Mouse (Mus musculus) myocyte (in vitro differentiated cells): Measurements from ENCODE around the gene Mrgprb5. TPM values are rescaled to one million over a fixed set of nuclear protein-coding genes. Genes with fewer than 3 reads are reported as not detected.
"Not testable (repeated sequence)": the region's sequence is repeated elsewhere in the genome, so short reads cannot be mapped to it uniquely, and the experiment has no call there.

Experiments used
- H3K27me3 ChIP-seq: one replicate; pipeline ENCODE4 v1.6.1; 2011; ENCODE audit not compliant: control insufficient read depth, insufficient read depth, insufficient read length
- H3K36me3 ChIP-seq: one replicate; pipeline ENCODE4 v1.6.1; 2011; ENCODE audit not compliant: control insufficient read depth, insufficient read depth
- H3K4me2 ChIP-seq: one replicate; pipeline ENCODE4 v1.6.1; 2011; ENCODE audit warnings: low read depth, control low read depth
- H3K4me3 ChIP-seq: one replicate; pipeline ENCODE4 v1.5.1; 2011; ENCODE audit warnings: mild to moderate bottlenecking, control low read depth, moderate library complexity
- H3K79me2 ChIP-seq: one replicate; pipeline ENCODE4 v1.6.1; 2011; ENCODE audit not compliant: control insufficient read depth, insufficient read depth
- H3ac ChIP-seq: one replicate; pipeline ENCODE4 v1.6.1; 2011; ENCODE audit not compliant: control insufficient read depth, insufficient read length
- CEBPB ChIP-seq: IDR thresholded peaks from 2 replicates; pipeline ENCODE4 v1.6.1; 2011; ENCODE audit warnings: mild to moderate bottlenecking, moderate library complexity; ENCODE audit not compliant: poor library complexity, insufficient read depth, severe bottlenecking
- E2F4 ChIP-seq: IDR thresholded peaks from one replicate; pipeline ENCODE4 v1.6.1; 2011; ENCODE audit warnings: mild to moderate bottlenecking, control low read depth, moderate library complexity; ENCODE audit not compliant: insufficient read depth
- MAX ChIP-seq: IDR thresholded peaks from one replicate; pipeline ENCODE4 v1.6.1; 2011; ENCODE audit warnings: low read depth, mild to moderate bottlenecking, control low read depth
- MYOD1 ChIP-seq, 3 experiments: IDR thresholded peaks; one replicate each; pipeline ENCODE4 v1.6.1; 2011; ENCODE audit warnings: control low read depth in 2 of 3, low read depth in 2 of 3, mild to moderate bottlenecking in 2 of 3, moderate library complexity in 1 of 3; ENCODE audit not compliant: insufficient read length in 2 of 3, control insufficient read depth in 1 of 3
- MYOG ChIP-seq, 3 experiments: IDR thresholded peaks; one replicate each; pipeline ENCODE4 v1.6.1; 2011; ENCODE audit warnings: control low read depth in 2 of 3, low read depth in 2 of 3, mild to moderate bottlenecking in 2 of 3; ENCODE audit not compliant: insufficient read length in 2 of 3, control insufficient read depth in 1 of 3, insufficient read depth in 1 of 3
- POLR2A ChIP-seq: IDR thresholded peaks from one replicate; pipeline ENCODE4 v1.6.1; 2011; ENCODE audit warnings: low read depth, mild to moderate bottlenecking, control low read depth, moderate library complexity; ENCODE audit not compliant: insufficient read length
- POLR2AphosphoS2 ChIP-seq: IDR thresholded peaks from one replicate; pipeline ENCODE4 v1.6.1; 2011; ENCODE audit warnings: low read depth, control low read depth; ENCODE audit not compliant: insufficient read length
- REST ChIP-seq: IDR thresholded peaks from one replicate; pipeline ENCODE4 v1.6.1; 2011; ENCODE audit warnings: mild to moderate bottlenecking, control low read depth, moderate library complexity; ENCODE audit not compliant: insufficient read depth, insufficient read length
- SRF ChIP-seq: IDR thresholded peaks from one replicate; pipeline ENCODE4 v1.6.1; 2011; ENCODE audit warnings: low read depth; ENCODE audit not compliant: control insufficient read depth, insufficient read length
- TCF12 ChIP-seq: IDR thresholded peaks from one replicate; pipeline ENCODE4 v1.6.1; 2011; ENCODE audit warnings: mild to moderate bottlenecking, control low read depth; ENCODE audit not compliant: poor library complexity, insufficient read depth, severe bottlenecking
- TCF3 ChIP-seq: IDR thresholded peaks from one replicate; pipeline ENCODE4 v1.6.1; 2011; ENCODE audit warnings: low read depth, control low read depth; ENCODE audit not compliant: insufficient read length
- USF1 ChIP-seq: IDR thresholded peaks from one replicate; pipeline ENCODE4 v1.6.1; 2011; ENCODE audit warnings: low read depth, mild to moderate bottlenecking, control low read depth, moderate library complexity
- polyA plus RNA-seq: library from polyadenylated mRNA; unstranded; fragments of >200 nt; fragmentation: generic; extraction: Trizol; gene quantifications from one replicate; pipeline ENCODE4 v1.2.1, GENCODE M21; 2012; ENCODE audit warnings: missing spikeins

The Mrgprb5 gene
- polyA plus RNA-seq, 1 experiment: not detected

- TF ChIP-seq E2F4 (no peak), SRF (no peak), CEBPB (no peak), MAX (no peak), MYOG (IDR thresholded peaks at IDR 0.05; ENCODE audit: control insufficient read depth in 1 of 3, insufficient read depth in 1 of 3, insufficient read length in 2 of 3, low read depth in 2 of 3) (no peak), USF1 (no peak), POLR2A (no peak), TCF12 (no peak), REST (no peak), POLR2AphosphoS2 (no peak)
- H3K36me3 ChIP-seq: no peaks in the 10 kb centered on the region
- H3K79me2 ChIP-seq: no peaks in the 10 kb centered on the region
- no peaks in the 10 kb centered on the region for H3K27me3 ChIP-seq
- H3ac ChIP-seq: no peak overlapping the region
- no peak overlapping the region for H3K4me3 ChIP-seq
- no peak overlapping the region for H3K4me2 ChIP-seq
Observed at GRCm38 (mm10) chr7:48132674-48133073, 36.1 kb downstream of the Mrgprb5 start.

GRCm38 (mm10) chr7:48132247-48132646 lies 36.6 kb downstream of the Mrgprb5 start:
- not testable (repeated sequence) for H3ac ChIP-seq, H3K27me3 ChIP-seq, H3K79me2 ChIP-seq, H3K36me3 ChIP-seq
- peak overlapping the region; percentile 27 for H3K4me3 ChIP-seq
- peak overlapping the region; percentile 69 for H3K4me2 ChIP-seq

GRCm38 (mm10) chr7:48131820-48132219 lies 37.0 kb downstream of the Mrgprb5 start:
- Histone ChIP-seq H3K4me2 (peak overlapping the region; percentile 69), H3K4me3 (peak overlapping the region; percentile 27)
- H3K36me3 ChIP-seq, H3K79me2 ChIP-seq, H3ac ChIP-seq, H3K27me3 ChIP-seq: not testable (repeated sequence)

- Histone ChIP-seq H3K79me2 (no peaks in the 10 kb centered on the region), H3K4me2 (no peak overlapping the region), H3ac (no peak overlapping the region), H3K36me3 (no peaks in the 10 kb centered on the region), H3K27me3 (no peaks in the 10 kb centered on the region), H3K4me3 (no peak overlapping the region)
- TF ChIP-seq CEBPB: no peak
- TF ChIP-seq POLR2A: no peak
- no peak for TF ChIP-seq MYOG (IDR thresholded peaks at IDR 0.05; ENCODE audit: control insufficient read depth in 1 of 3, insufficient read depth in 1 of 3, insufficient read length in 2 of 3, low read depth in 2 of 3)
- no peak for TF ChIP-seq TCF12
- no peak for TF ChIP-seq MYOD1 (IDR thresholded peaks at IDR 0.05; ENCODE audit: control insufficient read depth in 1 of 3, insufficient read length in 2 of 3, low read depth in 2 of 3)
- TF ChIP-seq SRF: no peak
- TF ChIP-seq POLR2AphosphoS2: no peak
- no peak for TF ChIP-seq REST
- TF ChIP-seq TCF3: no peak
- TF ChIP-seq E2F4: no peak
- no peak for TF ChIP-seq MAX
Observed at GRCm38 (mm10) chr7:48123806-48124205, 45.0 kb downstream of the Mrgprb5 start.

Other genes with a start within 250 kb of the Mrgprb5 start
- not detected for gene Mrgpra4, start 186.9 kb downstream of the Mrgprb5 start, polyA plus RNA-seq
- not detected for gene Mrgprx1, start 141.4 kb downstream of the Mrgprb5 start, polyA plus RNA-seq
- gene Mrgprb4, start 30.3 kb upstream of the Mrgprb5 start, polyA plus RNA-seq: not detected
- gene Mrgprb8, start 219.5 kb upstream of the Mrgprb5 start, polyA plus RNA-seq: not detected